8 mouse cellular contexts compared by ENCODE assay signal in the genomic region with DNA sequence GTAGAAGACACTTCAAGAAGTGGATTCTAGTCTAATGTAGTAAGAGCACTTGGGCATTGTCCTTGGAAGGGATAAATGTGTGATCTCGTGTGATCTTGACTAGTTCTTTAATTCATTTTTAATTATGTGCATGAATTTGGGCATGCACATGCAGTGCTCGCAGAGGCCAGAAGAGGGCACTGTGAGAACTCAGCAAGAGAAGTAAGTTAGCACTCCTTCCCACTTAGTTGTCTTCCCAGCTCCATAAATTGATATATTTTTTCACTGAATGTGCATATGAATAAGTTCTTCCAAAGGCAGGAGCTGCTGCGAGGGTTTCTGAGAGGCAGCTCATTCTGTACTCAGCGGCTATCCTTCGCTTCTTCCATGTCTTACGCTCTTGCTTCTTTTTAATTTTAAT. TPM values are rescaled to one million over a fixed set of nuclear protein-coding genes. Genes with fewer than 3 reads are reported as not detected.
DNase-seq lines count a peak whose midpoint lies in the region; ATAC-seq and TF ChIP-seq lines count a peak whose summit lies in the region.

No protein-coding gene starts in this region.

- no peak for TF ChIP-seq POLR2A in thymus, adult 2 months (IDR thresholded peaks at IDR 0.05; ENCODE audit: control insufficient read depth, extremely low read depth, insufficient read depth, low read length, poor library complexity)
- TF ChIP-seq POLR2A in lung, adult 2 months (IDR thresholded peaks at IDR 0.05; ENCODE audit: borderline replicate concordance, extremely low read depth, low read depth, low read length) = no peak

- H3K36me3 ChIP-seq in thymus, adult 2 months (ENCODE audit: control insufficient read depth, insufficient read depth, low read length) = no peaks in the 10 kb centered on the region
- no peaks in the 10 kb centered on the region for H3K36me3 ChIP-seq in embryonic facial prominence, embryonic 11.5 days (replicated peaks; ENCODE audit: control insufficient read depth, insufficient read depth, low read depth, low read length)
- H3K36me3 ChIP-seq in splenic B cell, adult 2 months (ENCODE audit: control insufficient read depth, insufficient read depth, low read length, poor library complexity, severe bottlenecking) = no peaks in the 10 kb centered on the region

- no peak for ATAC-seq in embryonic facial prominence, embryonic 11.5 days (replicated peaks; ENCODE audit: insufficient number of reproducible peaks, low FRiP score, low TSS enrichment, low read depth)

- no peak overlapping the region for H3K4me3 ChIP-seq in thymus, adult 2 months (ENCODE audit: control insufficient read depth, insufficient read depth, low read length)
- no peak overlapping the region for H3K4me3 ChIP-seq in embryonic facial prominence, embryonic 11.5 days (ENCODE audit: low read depth, low read length)
- no peak overlapping the region for H3K4me3 ChIP-seq in lung, adult 2 months (replicated peaks; ENCODE audit: extremely low read depth, low read depth, low read length)

- no peaks in the 10 kb centered on the region for H3K9me3 ChIP-seq in embryonic facial prominence, embryonic 11.5 days (replicated peaks; ENCODE audit: control insufficient read depth, low read length)

- H3K27me3 ChIP-seq in thymus, adult 2 months (ENCODE audit: control insufficient read depth, insufficient read depth, low read length) = no peaks in the 10 kb centered on the region; the same call in 1 of the 2 replicates
- H3K27me3 ChIP-seq in embryonic facial prominence, embryonic 11.5 days (ENCODE audit: control insufficient read depth, insufficient read depth, low read length) = no peaks in the 10 kb centered on the region
- no peaks in the 10 kb centered on the region; the same call in 1 of the 2 replicates for H3K27me3 ChIP-seq in splenic B cell, adult 2 months (ENCODE audit: control insufficient read depth, insufficient read depth, low read length, poor library complexity, severe bottlenecking)

- TF ChIP-seq CTCF in thymus, adult 2 months (IDR thresholded peaks at IDR 0.05; ENCODE audit: borderline replicate concordance, control insufficient read depth, extremely low read depth, insufficient read depth, low read length, poor library complexity) = no peak
- peak; percentile 93 for TF ChIP-seq CTCF in lung, adult 2 months (IDR thresholded peaks at IDR 0.05; ENCODE audit: insufficient read depth, low read length)

- 41% methylated on average over 6 of the region's 6 CpGs for WGBS in thymus, adult 2 months
- WGBS in embryonic facial prominence, embryonic 11.5 days = 35% methylated on average over 6 of the region's 6 CpGs
- WGBS in lung, adult 2 months = 32% methylated on average over 6 of the region's 6 CpGs

- no peak overlapping the region for H3K9ac ChIP-seq in embryonic facial prominence, embryonic 11.5 days (replicated peaks; ENCODE audit: low read length)

- H3K27ac ChIP-seq in thymus, adult 2 months (ENCODE audit: control insufficient read depth, insufficient read depth, low read length) = no peak overlapping the region
- H3K27ac ChIP-seq in embryonic facial prominence, embryonic 11.5 days (replicated peaks; ENCODE audit: low read depth, low read length) = no peak overlapping the region

- peak; percentile 51 to 83 for DNase-seq in adrenal gland, adult (ENCODE audit: inconsistent age in 2 of 2, low spot score in 1 of 2)
- DNase-seq in adrenal gland, adult 8-10 months = no peak
- DNase-seq in thymus, adult 2 months = peak; percentile 38
- DNase-seq in thymus, adult 18-20 months = no peak
- DNase-seq in embryonic facial prominence, embryonic 11.5 days (ENCODE audit: low spot score) = peak; percentile 78
- peak; percentile 70 for DNase-seq in kidney, postnatal 14 days
- DNase-seq in lung, adult 2 months = peak; percentile 52
- peak; percentile 55 for DNase-seq in splenic B cell, adult 2 months (ENCODE audit: low read depth, low spot score)

- no peak overlapping the region for H3K4me2 ChIP-seq in embryonic facial prominence, embryonic 11.5 days (ENCODE audit: low read depth, low read length)

- H3K4me1 ChIP-seq in thymus, adult 2 months (replicated peaks; ENCODE audit: control insufficient read depth, insufficient read depth, low read length) = no peaks in the 10 kb centered on the region
- H3K4me1 ChIP-seq in embryonic facial prominence, embryonic 11.5 days (ENCODE audit: control insufficient read depth, insufficient read depth, low read length) = no peaks in the 10 kb centered on the region
- H3K4me1 ChIP-seq in lung, adult 2 months (ENCODE audit: control insufficient read depth, insufficient read depth, low read length) = no peaks in the 10 kb centered on the region

RNA-seq across cellular contexts. Expression of a gene that starts 3.2 kb away (rescaled TPM):
- total RNA-seq in adrenal gland, adult 8-10 months (2022) = not detected
- polyA plus RNA-seq in thymus, adult 2 months (2012; rRNA removed) = 0.13 TPM in 1 of 2 replicates, not detected in the other
- polyA plus RNA-seq in embryonic facial prominence, embryonic 11.5 days (2014; fragmentation: Nextera tagmentation; extraction: Ambion mirVana) = 0.11 TPM in 1 of 2 replicates, not detected in the other
- not detected in 2 replicates for polyA plus RNA-seq in lung, adult 2 months (2012; rRNA removed)

RNA-seq across cellular contexts. Expression of a gene that starts 24.3 kb away (rescaled TPM):
- under 1 TPM in 3 of 4 experiments, not detected in 1; 0.13 to 0.77 (median 0.20) TPM for total RNA-seq in adrenal gland, adult 8-10 months (2022)
- not detected in 2 replicates for polyA plus RNA-seq in thymus, adult 2 months (2012; rRNA removed)
- 1.1 and 1.3 TPM in 2 replicates for polyA plus RNA-seq in embryonic facial prominence, embryonic 11.5 days (2014; fragmentation: Nextera tagmentation; extraction: Ambion mirVana)
- polyA plus RNA-seq in lung, adult 2 months (2012; rRNA removed) = 0.25 and 0.50 TPM in 2 replicates

RNA-seq across cellular contexts. Expression of a gene that starts 37.9 kb away (rescaled TPM):
- not detected for total RNA-seq in adrenal gland, adult 8-10 months (2022)
- 0.06 and 0.24 TPM in 2 replicates for polyA plus RNA-seq in thymus, adult 2 months (2012; rRNA removed)
- polyA plus RNA-seq in embryonic facial prominence, embryonic 11.5 days (2014; fragmentation: Nextera tagmentation; extraction: Ambion mirVana) = 0.24 TPM in 1 of 2 replicates, not detected in the other
- 0.05 and 3.6 TPM in 2 replicates for polyA plus RNA-seq in lung, adult 2 months (2012; rRNA removed)

Comparison
In these comparisons a context has a peak if more than half of its experiments do, and no peak if none do; other contexts are left out.
1. DNase-seq: peak in adrenal gland, adult (2 of 2), thymus, adult 2 months (single experiment), embryonic facial prominence, embryonic 11.5 days (single experiment), kidney, postnatal 14 days (single experiment), lung, adult 2 months (single experiment) and splenic B cell, adult 2 months (single experiment); none in adrenal gland, adult 8-10 months (single experiment) and thymus, adult 18-20 months (0 of 2).